In the genomic region with DNA sequence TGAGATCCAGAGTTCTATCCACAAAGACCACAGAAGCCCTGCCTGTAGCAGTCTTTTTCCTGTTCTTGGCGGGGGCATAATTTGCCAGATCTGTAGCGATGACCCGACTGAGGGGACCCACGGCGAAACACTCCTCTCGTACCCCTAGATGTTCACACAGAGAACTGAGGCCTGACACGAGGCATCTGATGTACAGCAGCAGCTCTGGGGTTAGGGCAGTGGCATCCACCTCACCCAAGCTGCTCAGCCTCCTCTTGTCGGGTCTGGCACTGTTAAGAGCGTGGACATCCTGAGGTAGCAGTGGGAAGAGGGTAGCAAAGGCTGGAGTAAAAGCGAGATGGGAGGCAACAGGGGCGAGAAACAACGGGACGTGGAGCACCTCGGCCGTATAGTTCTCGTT, we compare ENCODE assay signal across 9 mouse cellular contexts. TPM values are rescaled to one million over a fixed set of nuclear protein-coding genes. Genes with fewer than 3 reads are reported as not detected.
A peak's percentile ranks its signal among the peaks of the same experiment; 100 is the strongest.
DNase-seq lines count a peak whose midpoint lies in the region; ATAC-seq and TF ChIP-seq lines count a peak whose summit lies in the region.
"Had no signal": no experiment of that assay in that cellular context is flagged by ENCODE, and none has a peak within 500 bp of the region (broad histone marks: within the 10 kb centered on the region; RNA-seq: fewer than 3 reads in every experiment).

No protein-coding gene starts in this region.

- H3K9me3 ChIP-seq in kidney, postnatal 0 days (replicated peaks; ENCODE audit: low read length), result no peaks in the 10 kb centered on the region
- no peaks in the 10 kb centered on the region for H3K9me3 ChIP-seq in hindbrain, embryonic 16.5 days (ENCODE audit: control insufficient read depth, low read length)
- H3K9me3 ChIP-seq in midbrain, postnatal 0 days (ENCODE audit: low read length), result no peaks in the 10 kb centered on the region

- H3K4me3 ChIP-seq in kidney, postnatal 0 days (replicated peaks; ENCODE audit: low read depth, low read length), result peak overlapping the region; percentile 89
- H3K4me3 ChIP-seq in cortical plate, adult 2 months (ENCODE audit: insufficient read depth, low read length), result peak overlapping the region; percentile 76
- peak overlapping the region; percentile 62 for H3K4me3 ChIP-seq in hindbrain, embryonic 16.5 days (ENCODE audit: low read length)
- peak overlapping the region; percentile 97 for H3K4me3 ChIP-seq in midbrain, postnatal 0 days (ENCODE audit: low read depth, low read length)

- H3K9ac ChIP-seq in kidney, postnatal 0 days (ENCODE audit: low read depth, low read length), result peak overlapping the region; percentile 69
- peak overlapping the region; percentile 58 for H3K9ac ChIP-seq in hindbrain, embryonic 16.5 days (ENCODE audit: low read depth, low read length)
- peak overlapping the region; percentile 67 for H3K9ac ChIP-seq in midbrain, postnatal 0 days (replicated peaks; ENCODE audit: low read length, poor library complexity, severe bottlenecking)

- 17% methylated on average over 16 of the region's 16 CpGs for WGBS in kidney, postnatal 0 days
- 19% methylated on average over 16 of the region's 16 CpGs for WGBS in hindbrain, embryonic 16.5 days
- WGBS in midbrain, postnatal 0 days, result 24% methylated on average over 16 of the region's 16 CpGs

- peak overlapping the region; percentile 93 for H3K4me2 ChIP-seq in kidney, postnatal 0 days (ENCODE audit: low read length)
- peak overlapping the region; percentile 96 for H3K4me2 ChIP-seq in hindbrain, embryonic 16.5 days (ENCODE audit: low read length)
- H3K4me2 ChIP-seq in midbrain, postnatal 0 days (ENCODE audit: low read depth, low read length, poor library complexity, severe bottlenecking), result peak overlapping the region; percentile 99

- no peak for TF ChIP-seq POLR2A in cortical plate, adult 2 months (IDR thresholded peaks at IDR 0.05; ENCODE audit: extremely low read depth, insufficient read depth, low read length)

- H3K36me3 ChIP-seq in kidney, postnatal 0 days (ENCODE audit: insufficient read depth, low read length), result no peaks in the 10 kb centered on the region
- no peaks in the 10 kb centered on the region for H3K36me3 ChIP-seq in hindbrain, embryonic 16.5 days (ENCODE audit: control insufficient read depth, insufficient read depth, low read length)
- H3K36me3 ChIP-seq in midbrain, postnatal 0 days (ENCODE audit: insufficient read depth, low read length), result no peaks in the 10 kb centered on the region

- ATAC-seq in kidney, postnatal 0 days (replicated peaks; ENCODE audit: low FRiP score, low read depth), result no peak
- no peak for ATAC-seq in hindbrain, embryonic 16.5 days
- ATAC-seq in midbrain, postnatal 0 days (ENCODE audit: low FRiP score), result no peak

- no peak for TF ChIP-seq CTCF in kidney, postnatal 0 days (IDR thresholded peaks at IDR 0.05; ENCODE audit: low read depth)
- TF ChIP-seq CTCF in cortical plate, adult 2 months (IDR thresholded peaks at IDR 0.05; ENCODE audit: extremely low read depth, insufficient read depth, low read length), result no peak
- no peak for TF ChIP-seq CTCF in midbrain, postnatal 0 days (IDR thresholded peaks at IDR 0.05)

- DNase-seq in kidney, postnatal 0 days (ENCODE audit: low spot score), result no peak
- DNase-seq in kidney, postnatal 25 days, result no peak
- DNase-seq in midbrain, postnatal 0 days (ENCODE audit: low spot score), result no peak
- no peak for DNase-seq in spleen, postnatal 14 days (ENCODE audit: low spot score in 2 of 2)
- no peak for DNase-seq in embryo, embryonic 10 days (ENCODE audit: low spot score)
- DNase-seq in kidney, adult 9 months, result no peak
- DNase-seq: adrenal gland, postnatal 25 days had no signal

- H3K27ac ChIP-seq in kidney, postnatal 0 days, result no peak overlapping the region
- no peak overlapping the region for H3K27ac ChIP-seq in cortical plate, adult 2 months (ENCODE audit: insufficient read depth, low read length)
- no peak overlapping the region for H3K27ac ChIP-seq in hindbrain, embryonic 16.5 days (ENCODE audit: low read depth, low read length)
- H3K27ac ChIP-seq in midbrain, postnatal 0 days (ENCODE audit: low read depth, low read length), result no peak overlapping the region

- H3K4me1 ChIP-seq in kidney, postnatal 0 days (replicated peaks; ENCODE audit: insufficient read depth, low read length), result 0 out of 2 replicates have a peak, but pooled peaks cover 5% of the 10 kb centered on the region
- H3K4me1 ChIP-seq in cortical plate, adult 2 months (ENCODE audit: control insufficient read depth, insufficient read depth, low read length), result peaks cover 7% of the 10 kb centered on the region
- peaks cover 16% of the 10 kb centered on the region for H3K4me1 ChIP-seq in hindbrain, embryonic 16.5 days (ENCODE audit: control insufficient read depth, insufficient read depth, low read depth, low read length)
- peaks cover 9% of the 10 kb centered on the region; the same call in 1 of the 2 replicates for H3K4me1 ChIP-seq in midbrain, postnatal 0 days (ENCODE audit: insufficient read depth, low read length)

- no peaks in the 10 kb centered on the region for H3K27me3 ChIP-seq in kidney, postnatal 0 days (ENCODE audit: insufficient read depth, low read length)
- no peaks in the 10 kb centered on the region for H3K27me3 ChIP-seq in hindbrain, embryonic 16.5 days (replicated peaks; ENCODE audit: control insufficient read depth, insufficient read depth, low read length)
- H3K27me3 ChIP-seq in midbrain, postnatal 0 days (ENCODE audit: insufficient read depth, low read length), result no peaks in the 10 kb centered on the region

RNA-seq across cellular contexts. Expression of gene Scfd2, which starts 0.8 kb away (rescaled TPM):
- polyA plus RNA-seq in kidney, postnatal 0 days (2015; fragmentation: Nextera tagmentation; extraction: Ambion mirVana), result 15.4 and 16.8 TPM in 2 replicates
- 21.9 and 22.7 TPM in 2 replicates for polyA plus RNA-seq in cortical plate, adult 2 months (2012; rRNA removed)
- 20.1 and 20.9 TPM in 2 replicates for polyA plus RNA-seq in hindbrain, embryonic 16.5 days (2015; fragmentation: Nextera tagmentation; extraction: Ambion mirVana)
- 23.6 and 33.2 TPM in 2 replicates for total RNA-seq in midbrain, postnatal 0 days (2014; rRNA removed)
- 16.0 and 17.5 TPM in 2 replicates for polyA plus RNA-seq in midbrain, postnatal 0 days (2015; fragmentation: Nextera tagmentation; extraction: Ambion mirVana)

RNA-seq across cellular contexts. Expression of gene Fip1l1, which starts 4.5 kb away (rescaled TPM):
- 63.4 and 68.3 TPM in 2 replicates for polyA plus RNA-seq in kidney, postnatal 0 days (2015; fragmentation: Nextera tagmentation; extraction: Ambion mirVana)
- polyA plus RNA-seq in cortical plate, adult 2 months (2012; rRNA removed), result 52.0 and 59.0 TPM in 2 replicates
- polyA plus RNA-seq in hindbrain, embryonic 16.5 days (2015; fragmentation: Nextera tagmentation; extraction: Ambion mirVana), result 64.9 and 71.4 TPM in 2 replicates
- 57.1 and 57.6 TPM in 2 replicates for total RNA-seq in midbrain, postnatal 0 days (2014; rRNA removed)
- 53.1 and 63.1 TPM in 2 replicates for polyA plus RNA-seq in midbrain, postnatal 0 days (2015; fragmentation: Nextera tagmentation; extraction: Ambion mirVana)
